Mouse (Mus musculus): ENCODE measurements around the gene Pkd1l2.

- TF ChIP-seq POLR2A (IDR thresholded peaks at IDR 0.05; ENCODE audit: low read depth, low read length) (no peak), CTCF (IDR thresholded peaks at IDR 0.05; ENCODE audit: borderline replicate concordance, insufficient read depth, low read length) (no peak)
These were observed 50.8 kb downstream of the Pkd1l2 start for GRCm38 (mm10) chr8:117031476-117031875.
